Mouse (Mus musculus) hindbrain, embryonic 14.5 days (tissue): ENCODE measurements around the gene Tcf7l2. TPM values are rescaled to one million over a fixed set of nuclear protein-coding genes. Genes with fewer than 3 reads are reported as not detected.

ENCODE experiments used
- ATAC-seq: fragments of 200-750 bp; cut with Nextera tagmentation; 2 replicates; pipeline ENCODE4 v1.8.0; 2017; ENCODE audit warnings: moderate number of reproducible peaks, mild to moderate bottlenecking, moderate TSS enrichment, moderate library complexity; ENCODE audit not compliant: low FRiP score
- DNase-seq: peaks from one replicate; pipeline ENCODE4 v3.0.0-alpha.2; 2015; ENCODE audit warnings: low spot score
- H3K27ac ChIP-seq: fragments of 300-500 bp; sonication (generic); 2 replicates; pipeline ENCODE4 v1.5.1; 2014; ENCODE audit warnings: mild to moderate bottlenecking, moderate library complexity
- H3K27me3 ChIP-seq: fragments of 300-500 bp; sonication (generic); 2 replicates; pipeline ENCODE4 v1.6.1; 2014; ENCODE audit warnings: mild to moderate bottlenecking, low read length, mixed read lengths; ENCODE audit not compliant: control insufficient read depth, insufficient read depth
- H3K36me3 ChIP-seq: fragments of 300-500 bp; sonication (generic); replicated peaks from 2 replicates; pipeline ENCODE4 v1.6.1; 2014; ENCODE audit not compliant: control insufficient read depth, insufficient read depth
- H3K4me1 ChIP-seq: fragments of 300-500 bp; sonication (generic); replicated peaks from 2 replicates; pipeline ENCODE4 v1.6.1; 2014; ENCODE audit warnings: antibody characterized with exemption, low read length, mixed read lengths; ENCODE audit not compliant: control insufficient read depth, insufficient read depth
- H3K4me2 ChIP-seq: fragments of 300-500 bp; sonication (generic); replicated peaks from 2 replicates; pipeline ENCODE4 v1.6.1; 2014; ENCODE audit warnings: mild to moderate bottlenecking, moderate library complexity
- H3K4me3 ChIP-seq: fragments of 300-500 bp; sonication (generic); replicated peaks from 2 replicates; pipeline ENCODE4 v1.5.1; 2014; ENCODE audit warnings: mild to moderate bottlenecking, low read length
- H3K9ac ChIP-seq: fragments of 300-500 bp; sonication (generic); 2 replicates; pipeline ENCODE4 v1.6.1; 2014
- H3K9me3 ChIP-seq: fragments of 300-500 bp; sonication (generic); 2 replicates; pipeline ENCODE4 v1.6.1; 2016; ENCODE audit warnings: low read length; ENCODE audit not compliant: control insufficient read depth
- WGBS: fragments of 180-500 bp; shearing (Covaris S2); extraction: QIAGEN DNeasy Blood & Tissue Kit; methylation state at CpG from one replicate; pipeline ENCODE4 v1.1.7; 2014; 5-methylcytosine and 5-hydroxymethylcytosine counted together
- polyA plus RNA-seq: library from polyadenylated mRNA; unstranded; fragments of >200 nt; fragmentation: Nextera tagmentation; extraction: Ambion mirVana; gene quantifications from 2 replicates; pipeline ENCODE4 v1.2.1, GENCODE M21; 2014

Tcf7l2 gene
- polyA plus RNA-seq, 1 experiment from 2014 or later = 24.0 TPM

GRCm38 (mm10) chr19:55820202-55820601 is 78.6 kb downstream of the Tcf7l2 start:
- no peak for DNase-seq
- no peak for ATAC-seq
- Histone ChIP-seq H3K4me2 (no peak overlapping the region), H3K27me3 (no peaks in the 10 kb centered on the region), H3K4me3 (no peak overlapping the region), H3K9ac (no peak overlapping the region), H3K36me3 (no peaks in the 10 kb centered on the region), H3K9me3 (no peaks in the 10 kb centered on the region), H3K4me1 (0 out of 2 replicates have a peak, but pooled peaks cover under 1% of the 10 kb centered on the region), H3K27ac (no peak overlapping the region)
- 95% methylated on average over 7 of the region's 7 CpGs for WGBS

DNA sequence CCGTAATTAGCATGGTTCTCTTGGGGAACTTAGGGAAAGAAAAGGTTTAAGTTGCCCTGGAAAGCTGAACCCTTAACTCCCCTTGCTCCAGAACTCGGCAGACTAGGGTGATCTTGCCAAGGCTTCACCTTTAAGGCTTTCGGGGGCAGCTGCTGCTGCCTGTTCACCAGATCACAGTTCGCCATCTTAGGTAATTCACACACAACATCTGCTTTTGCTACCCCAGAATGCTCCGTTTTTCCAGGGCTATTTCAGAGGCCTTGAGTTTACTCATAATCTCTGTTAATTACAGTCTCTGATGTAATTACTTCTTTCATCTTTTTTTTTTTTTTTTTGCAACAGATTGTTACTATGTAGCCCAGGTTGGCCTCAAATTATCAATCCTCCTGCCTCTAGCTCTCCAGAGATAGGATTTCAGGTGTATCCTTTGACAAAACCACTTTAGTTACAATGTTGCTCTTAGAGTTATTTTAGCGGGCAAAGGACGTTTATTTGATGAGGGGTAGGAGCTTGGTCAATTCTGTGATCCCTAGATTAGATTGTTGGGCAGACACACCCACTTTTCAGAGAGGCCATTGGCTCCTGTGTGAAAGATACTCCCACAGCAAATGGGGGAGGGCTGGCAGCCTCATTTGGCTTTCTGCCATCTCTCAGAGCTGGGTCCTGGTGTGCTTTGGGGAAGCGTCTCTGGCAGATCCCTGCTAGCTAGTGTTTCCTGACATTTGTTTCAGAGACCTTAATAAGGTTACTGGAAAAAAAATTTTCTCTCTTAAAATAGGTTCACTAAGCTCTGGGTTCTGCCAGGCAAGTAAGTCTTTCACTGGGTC is 83.6 kb downstream of the Tcf7l2 start:
- Histone ChIP-seq H3K4me3 (no peak overlapping the region), H3K9ac (no peak overlapping the region), H3K36me3 (no peaks in the 10 kb centered on the region), H3K27me3 (no peaks in the 10 kb centered on the region), H3K9me3 (no peaks in the 10 kb centered on the region), H3K27ac (no peak overlapping the region), H3K4me1 (0 out of 2 replicates have a peak, but pooled peaks cover 8% of the 10 kb centered on the region), H3K4me2 (no peak overlapping the region)
- DNase-seq (peak; percentile 44), ATAC-seq (no peak)
- WGBS = 64% methylated on average over 8 of the region's 8 CpGs

GRCm38 (mm10) chr19:55825951-55826507 is 84.4 kb downstream of the Tcf7l2 start:
- ATAC-seq = no peak
- 64% methylated on average over 10 of the region's 10 CpGs for WGBS

GRCm38 (mm10) chr19:55827613-55828259 is 86.1 kb downstream of the Tcf7l2 start:
- Histone ChIP-seq H3K27ac (no peak overlapping the region), H3K4me2 (no peak overlapping the region), H3K36me3 (no peaks in the 10 kb centered on the region), H3K9me3 (no peaks in the 10 kb centered on the region), H3K4me1 (0 out of 2 replicates have a peak, but pooled peaks cover 8% of the 10 kb centered on the region), H3K9ac (no peak overlapping the region), H3K27me3 (no peaks in the 10 kb centered on the region), H3K4me3 (no peak overlapping the region)
- WGBS = 86% methylated on average over 13 of the region's 13 CpGs
- DNase-seq (no peak), ATAC-seq (no peak)

More at GRCm38 (mm10) chr19:55825951-55826507, 84.4 kb downstream of the Tcf7l2 start:
- no peak overlapping the region for H3K4me3 ChIP-seq
- DNase-seq = no peak
- no peak overlapping the region for H3K9ac ChIP-seq
- 0 out of 2 replicates have a peak, but pooled peaks cover 8% of the 10 kb centered on the region for H3K4me1 ChIP-seq
- H3K9me3 ChIP-seq = no peaks in the 10 kb centered on the region
- no peak overlapping the region for H3K4me2 ChIP-seq
- no peaks in the 10 kb centered on the region for H3K36me3 ChIP-seq
- H3K27ac ChIP-seq = no peak overlapping the region
- H3K27me3 ChIP-seq = no peaks in the 10 kb centered on the region

- ATAC-seq (no peak), DNase-seq (no peak)
- Histone ChIP-seq H3K9me3 (no peaks in the 10 kb centered on the region), H3K4me1 (no peaks in the 10 kb centered on the region), H3K4me2 (no peak overlapping the region), H3K27me3 (no peaks in the 10 kb centered on the region), H3K27ac (no peak overlapping the region), H3K4me3 (no peak overlapping the region), H3K36me3 (no peaks in the 10 kb centered on the region), H3K9ac (no peak overlapping the region)
- WGBS = 81% methylated on average over 9 of the region's 9 CpGs
Observed at GRCm38 (mm10) chr19:55830976-55831559, 89.4 kb downstream of the Tcf7l2 start.

DNA sequence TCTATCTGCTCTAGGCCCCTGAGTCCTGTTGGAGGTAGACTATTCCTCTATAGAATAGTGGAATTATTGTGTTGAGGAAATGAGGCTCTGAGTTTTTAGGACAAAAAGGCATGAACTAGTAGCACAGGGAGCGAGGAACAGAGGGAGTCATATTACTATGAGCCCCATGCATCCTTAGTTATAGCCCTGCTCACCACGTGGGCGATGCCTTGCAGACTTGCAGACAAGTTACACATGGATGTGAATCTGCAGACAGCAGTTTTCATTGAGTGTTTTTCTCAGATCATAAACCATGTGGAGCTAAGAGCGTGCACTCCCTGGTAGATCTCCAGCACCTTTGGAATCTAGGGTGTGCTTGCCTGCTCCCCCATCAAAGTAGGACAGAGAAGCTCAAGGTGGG is 90.5 kb downstream of the Tcf7l2 start:
- H3K36me3 ChIP-seq = no peaks in the 10 kb centered on the region
- WGBS = 92% methylated on average over 4 of the region's 4 CpGs
- H3K4me3 ChIP-seq = no peak overlapping the region
- H3K27ac ChIP-seq = no peak overlapping the region
- no peaks in the 10 kb centered on the region for H3K9me3 ChIP-seq
- peaks cover 4% of the 10 kb centered on the region for H3K4me1 ChIP-seq
- no peak for DNase-seq
- no peaks in the 10 kb centered on the region for H3K27me3 ChIP-seq
- H3K9ac ChIP-seq = no peak overlapping the region
- no peak for ATAC-seq
- H3K4me2 ChIP-seq = no peak overlapping the region

DNA sequence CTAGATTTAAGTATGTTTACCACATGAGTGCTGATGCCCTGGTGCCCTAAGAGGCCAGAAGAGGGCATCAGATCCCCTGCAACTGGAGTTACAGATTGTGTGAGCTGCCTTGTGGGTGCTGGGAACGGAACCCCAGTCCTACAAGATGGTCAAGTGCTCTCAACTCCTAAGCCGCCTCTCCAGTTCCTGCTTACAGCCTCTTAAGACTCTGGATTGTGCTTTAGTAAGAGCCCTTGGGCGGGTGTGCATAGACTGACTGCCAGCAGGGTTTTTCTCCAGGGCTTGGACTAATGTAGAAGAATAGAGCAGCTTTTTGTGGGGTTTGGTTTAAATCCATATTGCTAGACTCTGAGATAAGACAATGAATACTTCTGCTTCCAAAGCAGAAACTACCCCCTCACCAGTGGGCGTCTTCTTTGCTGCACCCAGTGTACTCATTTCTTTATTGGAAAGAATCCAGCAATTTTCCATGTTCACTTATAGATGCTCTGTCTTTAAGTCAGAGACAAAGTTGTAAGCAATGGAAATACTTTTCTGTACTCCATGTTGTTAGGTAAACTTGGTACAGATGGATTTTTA is 92.3 kb downstream of the Tcf7l2 start:
- Histone ChIP-seq H3K4me2 (no peak overlapping the region), H3K36me3 (no peaks in the 10 kb centered on the region), H3K4me3 (no peak overlapping the region), H3K9ac (no peak overlapping the region), H3K27ac (no peak overlapping the region), H3K4me1 (peaks cover 11% of the 10 kb centered on the region), H3K27me3 (no peaks in the 10 kb centered on the region), H3K9me3 (no peaks in the 10 kb centered on the region)
- ATAC-seq = no peak
- no peak for DNase-seq
- 99% methylated on average over 4 of the region's 4 CpGs for WGBS

- Histone ChIP-seq H3K9me3 (no peaks in the 10 kb centered on the region), H3K27me3 (no peaks in the 10 kb centered on the region), H3K36me3 (no peaks in the 10 kb centered on the region), H3K9ac (no peak overlapping the region), H3K4me2 (peak overlapping the region; percentile 30; the same call in 1 of the 2 replicates), H3K4me1 (peaks cover 12% of the 10 kb centered on the region), H3K4me3 (no peak overlapping the region), H3K27ac (peak overlapping the region; percentile 58)
- DNase-seq (no peak), ATAC-seq (peak; percentile 21; the same call in 1 of the 2 replicates)
- 67% methylated on average over 5 of the region's 5 CpGs for WGBS
Observed at GRCm38 (mm10) chr19:55836930-55837687, 95.5 kb downstream of the Tcf7l2 start.
